Mouse (Mus musculus) heart, embryonic 12.5 days (tissue): ENCODE results near the gene Galnt10. TPM values are rescaled to one million over a fixed set of nuclear protein-coding genes. Genes with fewer than 3 reads are reported as not detected.
A peak's percentile ranks its signal among the peaks of the same experiment; 100 is the strongest.

Source experiments
- ATAC-seq: fragments of 200-750 bp; cut with Nextera tagmentation; 2 replicates; pipeline ENCODE4 v1.8.0; 2017; ENCODE audit warnings: moderate TSS enrichment, moderate library complexity; ENCODE audit not compliant: insufficient number of reproducible peaks, low FRiP score
- H3K27ac ChIP-seq: fragments of 300-500 bp; sonication (generic); 2 replicates; pipeline ENCODE4 v1.5.1; 2016; ENCODE audit warnings: mild to moderate bottlenecking, moderate library complexity; ENCODE audit not compliant: poor library complexity, severe bottlenecking
- H3K27me3 ChIP-seq: fragments of 300-500 bp; sonication (generic); replicated peaks from 2 replicates; pipeline ENCODE4 v1.6.1; 2016; ENCODE audit warnings: mild to moderate bottlenecking, moderate library complexity
- H3K36me3 ChIP-seq: fragments of 300-500 bp; sonication (generic); 2 replicates; pipeline ENCODE4 v1.6.1; 2016; ENCODE audit warnings: mild to moderate bottlenecking, moderate library complexity
- H3K4me1 ChIP-seq: fragments of 300-500 bp; sonication (generic); replicated peaks from 2 replicates; pipeline ENCODE4 v1.6.1; 2016; ENCODE audit warnings: mild to moderate bottlenecking
- H3K4me2 ChIP-seq: fragments of 300-500 bp; sonication (generic); 2 replicates; pipeline ENCODE4 v1.6.1; 2016; ENCODE audit warnings: mild to moderate bottlenecking, moderate library complexity
- H3K4me3 ChIP-seq: fragments of 300-500 bp; sonication (generic); 2 replicates; pipeline ENCODE4 v1.5.1; 2016; ENCODE audit warnings: mild to moderate bottlenecking
- H3K9ac ChIP-seq: fragments of 300-500 bp; sonication (generic); 2 replicates; pipeline ENCODE4 v1.6.1; 2016; ENCODE audit warnings: mild to moderate bottlenecking, moderate library complexity
- H3K9me3 ChIP-seq: fragments of 300-500 bp; sonication (generic); replicated peaks from 2 replicates; pipeline ENCODE4 v1.6.1; 2016; ENCODE audit warnings: mild to moderate bottlenecking, moderate library complexity
- WGBS: fragments of 180-500 bp; shearing (Covaris S2); methylation state at CpG from one replicate; pipeline ENCODE4 v1.1.7; 2016; 5-methylcytosine and 5-hydroxymethylcytosine counted together
- polyA plus RNA-seq: library from polyadenylated mRNA; unstranded; fragments of >200 nt; fragmentation: Nextera tagmentation; extraction: Ambion mirVana; gene quantifications from 2 replicates; pipeline ENCODE4 v1.2.1, GENCODE M21; 2016

Galnt10 gene
- polyA plus RNA-seq, 1 experiment from 2014 or later, result 15.9 TPM

- H3K4me2 ChIP-seq, result peak overlapping the region; percentile 80
- H3K9ac ChIP-seq, result peak overlapping the region; percentile 80
- no peaks in the 10 kb centered on the region for H3K9me3 ChIP-seq
- WGBS, result 24% methylated on average over 17 of the region's 17 CpGs
- peak overlapping the region; percentile 80; the same call in 1 of the 2 replicates for H3K27ac ChIP-seq
- H3K4me3 ChIP-seq, result peak overlapping the region; percentile 60
- peaks cover 40% of the 10 kb centered on the region for H3K4me1 ChIP-seq
- H3K27me3 ChIP-seq, result peaks cover 68% of the 10 kb centered on the region
- no peak for ATAC-seq
- H3K36me3 ChIP-seq, result no peaks in the 10 kb centered on the region
Measured at GRCm38 (mm10) chr11:57829871-57830775, 184.9 kb downstream of the Galnt10 start.

DNA sequence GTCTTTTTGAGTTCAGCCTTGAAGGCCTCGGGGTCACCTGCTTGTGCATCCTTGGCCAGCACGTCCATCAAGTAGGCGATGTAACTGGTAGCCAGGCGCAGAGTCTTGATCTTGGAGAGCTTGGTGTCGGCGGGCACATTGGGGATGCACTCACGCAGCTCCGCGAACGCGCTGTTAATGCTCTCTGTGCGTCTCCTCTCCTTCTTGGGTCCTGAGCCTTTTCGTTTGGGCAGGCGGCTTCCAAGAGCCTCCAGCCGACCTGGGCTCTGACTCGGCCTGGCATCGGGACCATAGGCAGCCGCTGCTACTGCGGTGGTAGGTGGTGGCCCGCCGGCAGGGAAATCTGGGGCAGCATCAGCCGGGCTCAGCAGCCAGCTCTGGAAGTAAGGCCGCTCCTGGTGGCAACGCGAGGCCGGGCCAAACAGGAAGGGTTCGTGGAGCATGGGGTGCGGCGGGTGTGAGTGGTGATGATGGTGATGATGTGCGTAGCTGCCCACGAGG lies 186.1 kb downstream of the Galnt10 start:
- no peak for ATAC-seq
- peaks cover 80% of the 10 kb centered on the region for H3K27me3 ChIP-seq
- H3K36me3 ChIP-seq, result no peaks in the 10 kb centered on the region
- 4% methylated on average over 31 of the region's 31 CpGs for WGBS
- H3K4me3 ChIP-seq, result peak overlapping the region; percentile 60
- no peaks in the 10 kb centered on the region for H3K9me3 ChIP-seq
- H3K4me1 ChIP-seq, result peaks cover 50% of the 10 kb centered on the region
- H3K9ac ChIP-seq, result peak overlapping the region; percentile 80
- peak overlapping the region; percentile 61 for H3K4me2 ChIP-seq
- H3K27ac ChIP-seq, result peak overlapping the region; percentile 80

DNA sequence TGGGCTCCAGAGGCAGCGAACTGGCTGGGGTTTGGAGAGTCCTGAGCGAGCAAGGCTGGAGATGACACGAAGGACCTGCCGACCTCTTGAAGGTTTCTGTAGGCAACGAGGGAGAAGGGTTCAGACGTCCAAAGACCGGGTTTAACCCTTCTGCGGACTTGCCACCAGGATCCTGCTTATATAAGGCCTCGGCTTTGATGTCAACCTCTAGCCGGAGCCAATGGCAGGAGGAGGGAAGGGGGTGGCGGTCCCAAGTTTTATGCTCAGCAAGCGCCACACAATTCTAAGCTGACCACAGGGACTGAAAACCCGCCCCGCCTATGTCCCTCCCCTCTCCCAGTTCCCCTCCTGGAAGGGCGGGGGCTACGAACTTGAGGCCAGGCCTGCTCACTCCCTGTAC lies 186.6 kb downstream of the Galnt10 start:
- H3K9ac ChIP-seq, result peak overlapping the region; percentile 80
- peak; percentile 62; the same call in 1 of the 2 replicates for ATAC-seq
- peaks cover 52% of the 10 kb centered on the region for H3K4me1 ChIP-seq
- WGBS, result 12% methylated on average over 16 of the region's 16 CpGs
- H3K27me3 ChIP-seq, result peaks cover 82% of the 10 kb centered on the region
- peak overlapping the region; percentile 61 for H3K4me2 ChIP-seq
- H3K36me3 ChIP-seq, result no peaks in the 10 kb centered on the region
- peak overlapping the region; percentile 60 for H3K4me3 ChIP-seq
- no peaks in the 10 kb centered on the region for H3K9me3 ChIP-seq
- peak overlapping the region; percentile 80 for H3K27ac ChIP-seq

GRCm38 (mm10) chr11:57832552-57833201 lies 187.4 kb downstream of the Galnt10 start, which contains the start of gene Hand1:
Hand1 (minus strand) TSS chr11:57832818.
- Histone ChIP-seq H3K36me3 (no peaks in the 10 kb centered on the region), H3K4me2 (peak within 1 kb of the TSS; percentile 61), H3K4me3 (peak within 1 kb of the TSS; percentile 60), H3K9ac (peak within 1 kb of the TSS; percentile 80), H3K27me3 (peaks cover 81% of the 10 kb centered on the region), H3K27ac (peak within 1 kb of the TSS; percentile 80), H3K4me1 (peaks cover 49% of the 10 kb centered on the region), H3K9me3 (no peaks in the 10 kb centered on the region)
- 8% methylated on average over 23 of the region's 23 CpGs for WGBS
- ATAC-seq, result no peak

- Histone ChIP-seq H3K9me3 (no peaks in the 10 kb centered on the region), H3K36me3 (no peaks in the 10 kb centered on the region), H3K4me2 (peak overlapping the region; percentile 61), H3K27ac (peak overlapping the region; percentile 80), H3K9ac (peak overlapping the region; percentile 80), H3K4me1 (peaks cover 41% of the 10 kb centered on the region), H3K4me3 (peak overlapping the region; percentile 60), H3K27me3 (peaks cover 84% of the 10 kb centered on the region)
- peak; percentile 33; the same call in 1 of the 2 replicates for ATAC-seq
- WGBS, result 5% methylated on average over 30 of the region's 30 CpGs
Measured at GRCm38 (mm10) chr11:57833296-57833977, 188.2 kb downstream of the Galnt10 start.

DNA sequence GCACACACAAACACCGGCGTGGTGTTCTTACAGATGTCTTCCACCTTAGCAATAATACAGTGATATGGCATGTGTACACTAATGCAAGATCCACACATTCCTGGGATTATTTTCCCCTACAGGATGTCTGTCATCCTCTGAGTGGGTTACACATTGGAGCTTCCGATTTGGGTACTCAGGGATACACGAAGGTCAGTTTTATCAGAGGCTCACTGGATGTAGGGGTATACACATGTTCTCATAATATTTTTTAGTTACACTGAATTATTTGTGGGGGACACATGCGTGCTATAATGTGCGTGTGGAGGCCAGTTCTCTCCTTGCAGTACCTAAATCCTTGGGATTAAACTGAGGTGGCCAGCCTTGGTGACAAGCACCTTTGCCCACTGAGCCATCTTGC lies 188.8 kb downstream of the Galnt10 start:
- no peak for ATAC-seq
- 23% methylated on average over 6 of the region's 6 CpGs for WGBS
- peaks cover 90% of the 10 kb centered on the region for H3K27me3 ChIP-seq
- H3K9ac ChIP-seq, result peak overlapping the region; percentile 80
- H3K4me2 ChIP-seq, result peak overlapping the region; percentile 61
- H3K36me3 ChIP-seq, result no peaks in the 10 kb centered on the region
- peak overlapping the region; percentile 60 for H3K4me3 ChIP-seq
- H3K4me1 ChIP-seq, result peaks cover 40% of the 10 kb centered on the region
- peak overlapping the region; percentile 80 for H3K27ac ChIP-seq
- H3K9me3 ChIP-seq, result no peaks in the 10 kb centered on the region

DNA sequence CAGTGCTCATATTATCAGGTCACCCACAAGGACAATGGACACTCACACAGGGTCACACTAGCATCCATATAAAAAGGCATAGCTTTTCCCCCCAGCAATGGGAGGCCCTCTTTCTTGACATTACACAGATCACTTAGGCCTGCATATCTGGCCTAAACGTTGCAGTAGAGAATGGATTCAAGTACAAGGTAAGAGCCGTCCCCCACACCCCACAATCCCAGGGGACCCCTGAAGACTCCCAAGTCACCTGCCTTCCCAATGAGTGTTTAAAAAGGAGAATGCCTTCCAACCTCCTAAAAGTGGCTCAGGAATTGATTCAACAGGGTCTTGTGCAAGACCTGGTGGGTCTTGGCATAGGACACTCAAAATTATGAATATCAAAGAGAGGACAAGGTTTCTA lies 190.1 kb downstream of the Galnt10 start:
- H3K27ac ChIP-seq, result peak overlapping the region; percentile 28
- no peaks in the 10 kb centered on the region for H3K36me3 ChIP-seq
- 13% methylated on average over 2 of the region's 2 CpGs for WGBS
- H3K4me2 ChIP-seq, result peak overlapping the region; percentile 25; the same call in 1 of the 2 replicates
- no peak overlapping the region for H3K9ac ChIP-seq
- no peak for ATAC-seq
- H3K4me3 ChIP-seq, result no peak overlapping the region
- peaks cover 92% of the 10 kb centered on the region for H3K27me3 ChIP-seq
- peaks cover 40% of the 10 kb centered on the region for H3K4me1 ChIP-seq
- H3K9me3 ChIP-seq, result no peaks in the 10 kb centered on the region

DNA sequence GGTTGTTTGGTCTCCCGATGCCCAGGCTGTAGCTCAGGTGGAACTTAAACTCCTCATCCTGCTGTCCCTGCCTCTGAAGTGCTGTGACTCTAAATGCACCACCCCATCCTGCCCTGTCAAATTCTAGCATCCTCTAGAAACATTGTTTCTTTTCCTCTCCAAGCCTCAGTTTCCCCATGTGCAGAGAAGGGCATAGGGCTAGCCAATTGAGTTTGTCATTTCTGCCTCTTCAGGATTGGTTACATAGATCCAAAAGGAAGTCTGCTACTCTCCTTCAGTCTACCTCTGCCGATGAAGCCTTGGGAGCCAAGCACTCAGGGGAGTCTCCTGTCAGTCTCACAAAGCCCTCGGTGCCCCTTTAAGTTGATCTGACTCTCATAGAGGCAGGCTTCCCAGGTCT lies 190.7 kb downstream of the Galnt10 start:
- Histone ChIP-seq H3K27me3 (peaks cover 93% of the 10 kb centered on the region), H3K27ac (peak overlapping the region; percentile 48), H3K4me3 (no peak overlapping the region), H3K36me3 (no peaks in the 10 kb centered on the region), H3K9me3 (no peaks in the 10 kb centered on the region), H3K9ac (no peak overlapping the region), H3K4me1 (peaks cover 41% of the 10 kb centered on the region), H3K4me2 (peak overlapping the region; percentile 59)
- no peak for ATAC-seq
- 28% methylated on average over 3 of the region's 3 CpGs for WGBS

- Histone ChIP-seq H3K9me3 (no peaks in the 10 kb centered on the region), H3K36me3 (no peaks in the 10 kb centered on the region), H3K27me3 (peaks cover 93% of the 10 kb centered on the region), H3K4me3 (peak overlapping the region; percentile 26), H3K9ac (peak overlapping the region; percentile 59), H3K27ac (peak overlapping the region; percentile 48), H3K4me2 (peak overlapping the region; percentile 59), H3K4me1 (peaks cover 46% of the 10 kb centered on the region)
- WGBS, result 18% methylated on average over 9 of the region's 9 CpGs
- ATAC-seq, result no peak
Measured at GRCm38 (mm10) chr11:57836401-57836800, 191.2 kb downstream of the Galnt10 start.
